Mouse (Mus musculus) brain, adult 10 weeks (tissue): ENCODE measurements around the gene Zfy2. TPM values are rescaled to one million over a fixed set of nuclear protein-coding genes. Genes with fewer than 3 reads are reported as not detected.

Experiments used
- polyA plus RNA-seq: library from polyadenylated mRNA; stranded (reverse); fragments of 350-450 nt; fragmentation: Illumina TruSeq; extraction: RNeasy Lipid Tissue Mini Kit (QIAGEN cat#74804); gene quantifications from one replicate; pipeline ENCODE4 v1.2.3, GENCODE M21; 2015; ENCODE audit warnings: low read depth, low replicate concordance

The Zfy2 gene
- not detected for polyA plus RNA-seq

DNA sequence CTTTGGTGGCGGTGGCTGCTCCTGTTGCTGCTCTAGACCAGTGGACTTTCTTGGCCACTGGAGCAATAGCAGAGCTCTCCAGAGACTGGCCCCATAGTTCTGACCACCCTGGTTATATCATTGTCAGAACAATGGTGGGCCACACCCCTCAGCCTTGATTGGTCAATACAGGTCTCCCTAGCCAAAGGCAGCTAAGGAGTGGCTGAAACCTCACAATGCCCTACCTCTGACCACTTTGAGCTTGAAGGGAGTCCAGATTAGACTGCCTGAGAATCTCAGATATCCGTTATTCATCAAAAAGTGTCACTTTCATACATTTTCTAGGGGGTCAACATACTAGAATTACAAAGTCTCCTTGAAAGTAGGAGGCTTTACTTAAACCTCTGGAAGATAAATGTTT is at the start of gene Zfy2:
Gene Zfy2 (minus strand): TSS at position 101 of the 400 bp plus-strand sequence.

